Comparison of ENCODE assay signal across 7 mouse cellular contexts in the genomic region with DNA sequence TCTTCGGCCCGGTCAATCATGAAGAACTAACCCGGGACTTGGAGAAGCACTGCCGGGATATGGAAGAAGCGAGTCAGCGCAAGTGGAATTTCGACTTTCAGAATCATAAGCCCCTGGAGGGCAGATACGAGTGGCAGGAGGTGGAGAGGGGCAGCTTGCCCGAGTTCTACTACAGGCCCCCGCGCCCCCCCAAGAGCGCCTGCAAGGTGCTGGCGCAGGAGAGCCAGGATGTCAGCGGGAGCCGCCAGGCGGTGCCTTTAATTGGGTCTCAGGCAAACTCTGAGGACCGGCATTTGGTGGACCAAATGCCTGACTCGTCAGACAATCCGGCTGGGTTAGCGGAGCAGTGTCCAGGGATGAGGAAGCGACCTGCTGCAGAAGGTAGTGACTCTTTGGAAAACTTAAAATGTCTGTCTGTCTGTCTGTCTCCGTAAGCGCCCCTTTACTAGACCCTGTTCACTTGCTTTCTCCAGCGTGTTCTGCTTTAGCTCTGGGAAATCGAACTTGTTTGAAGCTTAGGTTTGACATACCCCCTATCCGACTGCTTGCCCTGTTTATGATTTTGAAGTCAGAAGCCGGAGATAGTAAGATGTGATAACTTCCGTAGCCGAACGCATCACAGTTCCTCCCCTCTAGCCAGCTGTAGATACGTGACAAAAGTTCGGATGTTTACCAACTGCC. TPM values are rescaled to one million over a fixed set of nuclear protein-coding genes. Genes with fewer than 3 reads are reported as not detected.
DNase-seq lines count a peak whose midpoint lies in the region; ATAC-seq and TF ChIP-seq lines count a peak whose summit lies in the region.

No protein-coding gene starts in this region.

- peaks cover 56% of the 10 kb centered on the region for H3K79me2 ChIP-seq in macrophage (ENCODE audit: inconsistent target)

- peak; percentile 34 for ATAC-seq in activated CD4-positive, CD25-positive, alpha-beta regulatory T cell, adult 4 months
- no peak for ATAC-seq in forebrain, embryonic 16.5 days
- no peak for ATAC-seq in hindbrain, embryonic 13.5 days (ENCODE audit: low FRiP score)

- H3K27me3 ChIP-seq in cerebellum, adult 2 months (ENCODE audit: control insufficient read depth, insufficient read depth, low read length) = no peaks in the 10 kb centered on the region
- H3K27me3 ChIP-seq in forebrain, embryonic 16.5 days (replicated peaks; ENCODE audit: control insufficient read depth, insufficient read depth, low read length) = no peaks in the 10 kb centered on the region
- H3K27me3 ChIP-seq in hindbrain, embryonic 13.5 days = peaks cover 11% of the 10 kb centered on the region

- TF ChIP-seq POLR2A in cerebellum, adult 2 months (IDR thresholded peaks at IDR 0.05; ENCODE audit: borderline replicate concordance, insufficient read depth, low read length) = peak; percentile 28; the same call in 1 of the 2 replicates

- H3K36me3 ChIP-seq in forebrain, embryonic 16.5 days (ENCODE audit: control insufficient read depth, insufficient read depth) = no peaks in the 10 kb centered on the region
- no peaks in the 10 kb centered on the region for H3K36me3 ChIP-seq in hindbrain, embryonic 13.5 days
- H3K36me3 ChIP-seq in macrophage (ENCODE audit: inconsistent target) = no peaks in the 10 kb centered on the region

- 1% methylated on average over 32 of the region's 32 CpGs for WGBS in cerebellum, adult 2 months
- under 1% methylated on average over 32 of the region's 32 CpGs for WGBS in forebrain, embryonic 16.5 days
- WGBS in hindbrain, embryonic 13.5 days = under 1% methylated on average over 32 of the region's 32 CpGs
- 2% methylated on average over 30 of the region's 32 CpGs for WGBS in macrophage (ENCODE audit: missing documents)

- TF ChIP-seq CTCF in cerebellum, adult 2 months (IDR thresholded peaks at IDR 0.05; ENCODE audit: borderline replicate concordance, insufficient read depth, low read depth, low read length) = no peak

- peak overlapping the region; percentile 59 for H3K4me2 ChIP-seq in forebrain, embryonic 16.5 days (ENCODE audit: low read length)
- H3K4me2 ChIP-seq in hindbrain, embryonic 13.5 days = peak overlapping the region; percentile 86

- H3K9me3 ChIP-seq in forebrain, embryonic 16.5 days (ENCODE audit: control insufficient read depth, low read length) = no peaks in the 10 kb centered on the region
- H3K9me3 ChIP-seq in hindbrain, embryonic 13.5 days = no peaks in the 10 kb centered on the region

- H3K4me1 ChIP-seq in cerebellum, adult 2 months (ENCODE audit: control insufficient read depth, insufficient read depth, low read length) = no peaks in the 10 kb centered on the region
- H3K4me1 ChIP-seq in forebrain, embryonic 16.5 days (replicated peaks; ENCODE audit: control insufficient read depth, insufficient read depth, low read length) = peaks cover 34% of the 10 kb centered on the region
- peaks cover 47% of the 10 kb centered on the region for H3K4me1 ChIP-seq in hindbrain, embryonic 13.5 days (replicated peaks)

- peak overlapping the region; percentile 86 for H3K9ac ChIP-seq in forebrain, embryonic 16.5 days (replicated peaks; ENCODE audit: low read depth, low read length)
- peak overlapping the region; percentile 93 for H3K9ac ChIP-seq in hindbrain, embryonic 13.5 days

- peak; percentile 85 to 86 for DNase-seq in cerebellum, adult 2 months
- DNase-seq in left cerebral cortex, adult 8-10 months (ENCODE audit: low spot score in 2 of 2) = peak; percentile 39 to 47
- peak; percentile 37 for DNase-seq in right cerebral cortex, postnatal 14 days

- peak overlapping the region; percentile 76 for H3K4me3 ChIP-seq in cerebellum, adult 2 months (replicated peaks; ENCODE audit: insufficient read depth, low read depth, low read length)
- H3K4me3 ChIP-seq in forebrain, embryonic 16.5 days (replicated peaks; ENCODE audit: low read length) = peak overlapping the region; percentile 91
- peak overlapping the region; percentile 93 for H3K4me3 ChIP-seq in hindbrain, embryonic 13.5 days
- peak overlapping the region; percentile 97 for H3K4me3 ChIP-seq in macrophage (ENCODE audit: inconsistent target)

- H3K27ac ChIP-seq in cerebellum, adult 2 months (ENCODE audit: insufficient read depth, low read length) = peak overlapping the region; percentile 100
- peak overlapping the region; percentile 95 for H3K27ac ChIP-seq in forebrain, embryonic 16.5 days (ENCODE audit: low read length)
- H3K27ac ChIP-seq in hindbrain, embryonic 13.5 days = peak overlapping the region; percentile 98
- H3K27ac ChIP-seq in macrophage = peak overlapping the region; percentile 91

RNA-seq across cellular contexts. Expression of gene Cdkn1b, which starts 1.0 kb away (rescaled TPM):
- 10 to 100 TPM; 38.9 to 48.9 TPM for polyA plus RNA-seq in activated CD4-positive, CD25-positive, alpha-beta regulatory T cell, adult 4 months (2017; shearing (Covaris generic))
- 45.6 and 52.7 TPM in 2 replicates for polyA plus RNA-seq in cerebellum, adult 2 months (2012; rRNA removed)
- 39.4 and 50.8 TPM in 2 replicates for polyA plus RNA-seq in forebrain, embryonic 16.5 days (2015; fragmentation: Nextera tagmentation; extraction: Ambion mirVana)
- 27.1 and 27.2 TPM in 2 replicates for polyA plus RNA-seq in hindbrain, embryonic 13.5 days (2015; fragmentation: Nextera tagmentation; extraction: Ambion mirVana)
- 10 to 100 TPM; 36.6 to 39.0 (median 37.9) TPM for total RNA-seq in left cerebral cortex, adult 8-10 months (2022)
- 10 to 100 TPM; 14.1 to 72.0 (median 31.5) TPM for total RNA-seq in macrophage (2018; cell fraction: chromatin; rRNA removed)
- total RNA-seq in macrophage (2018; cell fraction: cytosol; rRNA removed) = 10 to 100 TPM; 12.9 to 44.8 (median 20.9) TPM
- 10 to 100 TPM; 18.9 to 91.9 (median 37.5) TPM for total RNA-seq in macrophage (2018; cell fraction: nucleus; rRNA removed)
- polyA plus RNA-seq in macrophage (2018) = 13.0 to 49.2 TPM (median 33.8 TPM) in 3 replicates

RNA-seq across cellular contexts. Expression of gene Gpr19, which starts 22.8 kb away (rescaled TPM):
- 1 to 10 TPM; 3.3 to 8.7 TPM for polyA plus RNA-seq in activated CD4-positive, CD25-positive, alpha-beta regulatory T cell, adult 4 months (2017; shearing (Covaris generic))
- polyA plus RNA-seq in cerebellum, adult 2 months (2012; rRNA removed) = 30.5 and 32.5 TPM in 2 replicates
- 44.4 and 48.9 TPM in 2 replicates for polyA plus RNA-seq in forebrain, embryonic 16.5 days (2015; fragmentation: Nextera tagmentation; extraction: Ambion mirVana)
- polyA plus RNA-seq in hindbrain, embryonic 13.5 days (2015; fragmentation: Nextera tagmentation; extraction: Ambion mirVana) = 39.0 and 45.1 TPM in 2 replicates
- total RNA-seq in left cerebral cortex, adult 8-10 months (2022) = 10 to 100 TPM; 22.9 to 26.3 (median 24.7) TPM
- 1 to 10 TPM; 1.7 to 9.3 (median 4.4) TPM for total RNA-seq in macrophage (2018; cell fraction: chromatin; rRNA removed)
- total RNA-seq in macrophage (2018; cell fraction: cytosol; rRNA removed) = 1 to 10 TPM; 1.1 to 3.4 (median 1.8) TPM
- 1 to 10 TPM; 1.2 to 8.8 (median 3.6) TPM for total RNA-seq in macrophage (2018; cell fraction: nucleus; rRNA removed)
- polyA plus RNA-seq in macrophage (2018) = 2.1 to 4.4 TPM (median 2.6 TPM) in 3 replicates
